Mouse (Mus musculus): ENCODE results near the gene Sh3d21.

DNA sequence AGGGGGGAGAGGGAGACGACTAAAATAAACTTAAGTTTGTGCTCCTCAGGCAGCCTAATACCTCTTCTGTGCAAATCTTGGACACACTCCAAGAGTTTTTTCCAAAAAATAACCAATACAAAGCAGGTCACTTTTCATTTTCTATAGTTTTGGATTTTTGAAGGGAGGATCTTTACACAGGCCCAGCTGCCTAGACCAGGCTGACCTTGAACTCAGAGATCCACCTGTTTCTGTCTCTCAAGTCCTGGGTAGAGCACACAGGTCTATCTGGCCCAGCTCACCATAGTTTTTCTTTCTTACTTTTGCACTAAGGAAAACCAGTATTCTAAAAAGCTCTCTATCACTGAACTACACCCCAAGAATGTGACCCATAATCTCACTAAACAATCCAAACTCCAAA is 36.7 kb upstream of the Sh3d21 start:
- no peak for TF ChIP-seq CTCF (IDR thresholded peaks at IDR 0.05; ENCODE audit: control insufficient read depth, insufficient read depth, low read length)
- TF ChIP-seq POLR2A (IDR thresholded peaks at IDR 0.05; ENCODE audit: borderline replicate concordance, control insufficient read depth, low read depth, low read length), result no peak
